Mouse (Mus musculus): Measurements from ENCODE around the gene Dxo. TPM values are rescaled to one million over a fixed set of nuclear protein-coding genes. Genes with fewer than 3 reads are reported as not detected.
"Not testable (repeated sequence)": the region's sequence is repeated elsewhere in the genome, so short reads cannot be mapped to it uniquely, and the experiment has no call there.

The Dxo gene
- polyA plus RNA-seq (2015; fragmentation: Nextera tagmentation; extraction: Ambion mirVana): 48.8 and 53.3 TPM in 2 replicates

GRCm38 (mm10) chr17:34836856-34837221, at the start of gene Dxo, which contains the start of gene Stk19:
TSS of gene Dxo (plus strand) at chr17:34837019.
TSS of gene Stk19 (minus strand) at chr17:34836945.
- peak; percentile 96 for DNase-seq (ENCODE audit: low spot score)

- DNase-seq (ENCODE audit: low spot score): no peak
Measured at GRCm38 (mm10) chr17:34795016-34795415, 41.8 kb upstream of the Dxo start.

- DNase-seq (ENCODE audit: low spot score): peak; percentile 15
Measured at GRCm38 (mm10) chr17:34795633-34796032, 41.2 kb upstream of the Dxo start.

DNA sequence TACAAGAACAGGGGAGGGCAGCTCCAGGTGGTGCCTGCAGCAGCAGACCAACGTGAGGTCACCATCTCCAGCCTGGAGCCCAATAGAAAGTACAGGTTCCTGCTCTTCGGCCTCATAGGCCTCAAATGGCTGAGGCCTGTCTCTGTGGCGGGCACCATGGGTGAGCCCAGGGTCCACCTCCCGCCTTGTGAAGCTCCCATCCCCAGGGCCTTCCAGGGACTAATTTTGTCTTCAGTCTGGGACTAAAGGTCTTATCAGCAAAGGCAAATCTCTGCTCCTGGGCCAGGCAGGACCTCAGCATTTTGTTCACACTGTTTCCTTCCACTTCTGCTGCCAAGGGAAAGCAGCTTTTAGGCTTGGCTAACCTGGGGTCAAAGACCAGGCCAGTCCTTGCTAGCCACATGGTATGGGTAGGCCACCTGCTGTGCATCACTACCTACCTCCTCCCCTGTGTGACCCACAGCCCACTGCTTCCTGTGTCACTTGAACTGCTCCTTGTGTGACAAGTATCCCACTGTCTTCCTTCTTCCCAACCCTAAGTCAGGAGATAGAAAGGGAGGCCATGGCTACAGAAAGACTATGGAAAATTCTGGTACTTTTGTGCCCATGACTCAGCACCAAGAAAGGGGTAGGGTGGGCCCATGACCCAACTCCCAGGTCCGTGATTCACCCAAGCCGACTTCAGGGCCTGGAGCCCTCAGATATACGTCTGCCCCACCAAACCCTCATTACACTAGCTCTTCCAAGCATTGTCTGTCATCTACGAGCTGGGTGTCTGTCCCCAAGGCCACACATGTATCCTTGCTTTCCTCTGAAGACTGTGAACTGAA, 40.3 kb upstream of the Dxo start:
- DNase-seq (ENCODE audit: low spot score): no peak

DNA sequence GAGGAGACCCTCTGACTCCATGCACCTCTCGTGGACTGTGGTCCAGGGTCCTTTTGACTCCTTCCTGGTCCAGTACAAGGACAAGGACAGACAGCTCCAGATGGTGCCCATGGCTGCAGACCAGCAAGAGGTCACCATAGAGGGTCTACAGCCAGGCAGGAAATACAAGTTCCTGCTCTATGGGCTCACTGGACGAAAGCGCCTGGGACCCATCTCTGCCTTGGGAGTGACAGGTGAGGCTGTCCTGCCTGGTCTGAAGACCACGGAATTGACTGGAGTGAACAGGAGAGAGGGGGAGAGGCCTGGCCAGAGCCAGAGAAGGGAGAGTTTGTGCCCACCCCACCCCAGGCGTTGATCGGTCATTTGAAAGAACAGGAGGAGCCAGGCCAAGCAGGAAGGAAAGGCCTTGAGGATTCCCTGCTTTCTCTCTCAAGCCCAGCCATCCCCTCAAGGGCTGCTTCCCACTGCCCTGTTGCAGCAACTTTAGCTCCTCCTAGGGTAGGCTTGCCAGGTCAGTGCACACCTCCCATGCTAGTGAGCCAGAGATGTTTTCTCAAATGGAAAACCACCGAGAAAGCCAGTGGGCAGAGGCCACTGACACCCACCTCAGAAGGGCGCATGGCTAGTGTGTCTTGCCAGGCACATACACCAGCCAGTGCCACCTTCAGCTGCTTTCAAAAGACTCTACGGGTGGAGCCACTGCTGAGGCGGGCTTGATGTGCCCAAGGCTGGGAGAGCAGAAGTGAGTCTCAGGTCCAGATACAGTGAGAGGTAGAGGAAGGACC, 39.4 kb upstream of the Dxo start:
- DNase-seq (ENCODE audit: low spot score): not testable (repeated sequence)

GRCm38 (mm10) chr17:34798071-34798470, 38.7 kb upstream of the Dxo start:
- not testable (repeated sequence) for DNase-seq (ENCODE audit: low spot score)

DNA sequence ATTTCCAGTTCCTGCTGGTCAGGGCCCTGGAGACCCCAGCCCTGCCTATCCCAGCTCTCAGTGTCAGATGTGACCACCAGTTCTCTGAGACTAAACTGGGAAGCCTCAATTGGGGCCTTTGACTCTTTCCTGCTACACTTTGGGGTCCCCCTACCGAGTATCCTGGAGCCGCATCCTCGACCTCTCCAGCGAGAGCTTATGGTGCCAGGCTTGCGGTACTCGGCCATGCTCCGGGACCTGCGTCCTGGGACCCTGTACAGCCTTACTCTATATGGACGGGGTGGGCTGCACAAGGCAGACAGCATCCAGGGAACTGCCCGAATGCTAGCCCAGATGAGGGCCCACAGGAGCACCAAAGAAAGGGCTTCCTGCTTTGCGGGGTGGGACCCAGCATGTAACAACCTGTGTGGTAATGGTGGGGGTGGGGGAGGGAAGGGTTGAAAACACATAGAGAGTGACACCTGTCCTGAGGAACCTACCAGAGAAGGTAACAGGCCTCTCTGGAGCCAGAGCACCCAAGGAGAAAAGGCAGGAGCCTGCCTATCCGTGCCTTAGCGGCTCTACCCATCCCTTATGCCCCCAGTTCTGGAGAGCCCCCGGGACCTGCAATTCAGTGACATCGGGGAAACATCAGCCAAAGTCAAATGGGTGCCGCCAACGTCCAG, 37.8 kb upstream of the Dxo start:
- DNase-seq (ENCODE audit: low spot score): no peak

DNA sequence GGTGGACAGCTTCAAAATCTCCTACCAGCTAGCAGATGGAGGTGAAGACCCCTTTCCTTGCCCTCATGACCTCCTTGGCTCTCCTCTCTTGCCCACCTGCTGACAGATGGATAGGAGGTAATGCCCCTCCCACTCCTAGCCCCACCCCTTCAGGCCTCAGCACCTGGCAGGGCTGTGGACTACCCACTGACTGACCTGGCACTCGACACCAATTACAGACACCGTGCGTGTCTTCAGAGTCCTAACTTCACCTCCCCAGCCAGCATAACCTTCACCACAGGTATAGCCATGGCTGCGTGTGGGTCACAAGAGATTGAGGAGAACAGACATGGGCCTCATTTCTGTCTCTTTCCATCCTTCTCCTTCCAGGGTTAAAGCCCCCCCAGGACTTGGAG, 37.3 kb upstream of the Dxo start:
- DNase-seq (ENCODE audit: low spot score): no peak

GRCm38 (mm10) chr17:34800781-34801305, 36.0 kb upstream of the Dxo start:
- not testable (repeated sequence) for DNase-seq (ENCODE audit: low spot score)

DNA sequence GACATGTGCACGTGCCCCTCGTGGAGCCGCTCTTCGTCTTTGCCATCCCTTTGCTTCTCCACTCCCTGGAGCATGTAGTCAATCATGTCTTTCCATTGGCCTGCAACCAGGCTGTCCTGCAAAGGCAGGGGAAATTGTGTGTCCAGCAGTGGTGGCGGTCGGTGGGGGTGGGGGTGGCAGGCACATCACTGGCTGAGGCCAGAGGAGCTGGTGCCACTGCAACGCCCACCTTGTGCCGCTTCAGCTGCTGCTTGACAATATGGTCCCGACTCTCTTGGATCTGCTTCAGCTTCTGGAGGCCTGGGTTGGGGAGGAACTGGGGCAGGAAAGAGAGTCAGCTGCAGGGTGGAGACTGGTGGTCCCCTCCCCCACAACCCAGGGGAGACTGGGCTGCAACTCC, 34.1 kb upstream of the Dxo start:
- not testable (repeated sequence) for DNase-seq (ENCODE audit: low spot score)

DNA sequence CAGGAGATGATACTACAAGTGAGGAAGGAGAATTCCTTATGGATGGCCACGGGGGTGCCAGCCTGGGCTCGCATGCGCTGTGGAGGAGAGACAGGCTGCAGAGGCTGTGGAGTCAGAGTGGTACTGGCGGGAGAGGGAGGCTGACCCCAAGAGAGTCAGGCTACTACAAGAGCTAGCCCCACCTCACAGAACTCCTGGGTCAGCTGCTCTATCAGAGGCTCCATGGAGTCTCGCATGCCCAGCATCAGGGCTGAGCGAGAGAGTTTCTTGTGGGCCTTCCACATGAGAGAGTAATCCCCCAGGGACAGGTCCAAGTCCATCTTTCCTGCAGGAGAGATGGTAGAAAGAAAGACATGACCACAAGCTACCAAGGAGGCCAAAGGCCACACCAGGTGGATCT, 33.5 kb upstream of the Dxo start:
- DNase-seq (ENCODE audit: low spot score): not testable (repeated sequence)

- not testable (repeated sequence) for DNase-seq (ENCODE audit: low spot score)
Measured at GRCm38 (mm10) chr17:34804301-34804700, 32.5 kb upstream of the Dxo start, which contains the start of gene Cyp21a1. TSS of gene Cyp21a1 (minus strand) at chr17:34804561.

DNA sequence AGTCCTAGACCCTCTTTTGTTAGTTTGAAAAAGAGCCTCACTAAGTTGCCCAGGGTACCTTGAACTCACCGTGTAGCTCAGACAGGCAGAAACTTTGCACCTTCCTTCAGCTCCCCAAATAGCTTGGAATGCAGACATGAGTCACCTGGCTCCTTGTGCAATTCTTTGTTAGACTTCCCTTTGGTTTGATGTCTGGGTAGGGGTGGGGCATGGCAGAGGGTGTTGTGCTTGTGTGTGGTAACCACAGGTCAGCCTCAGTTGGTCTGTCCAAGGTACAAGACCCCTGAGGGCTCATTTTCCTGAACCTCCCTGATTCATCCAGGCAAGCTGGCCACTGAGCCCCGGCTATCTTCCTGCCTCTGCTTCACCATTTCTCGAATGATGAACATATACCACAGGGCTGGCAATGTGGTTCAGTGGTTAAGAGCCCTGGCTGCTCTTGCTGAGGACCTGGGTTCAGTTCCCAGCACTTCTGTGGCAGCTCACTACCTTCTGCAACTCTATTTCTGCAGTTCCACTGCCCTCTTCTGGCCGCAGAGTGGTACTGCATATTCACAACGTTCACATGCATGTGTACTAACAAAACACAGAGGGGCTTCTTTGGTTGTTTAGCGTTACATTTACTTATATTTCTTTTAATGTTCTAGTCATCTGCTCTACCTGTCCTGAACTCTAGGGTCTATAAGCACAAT, 31.8 kb upstream of the Dxo start:
- DNase-seq (ENCODE audit: low spot score): no peak

- DNase-seq (ENCODE audit: low spot score): no peak
Measured at GRCm38 (mm10) chr17:34807176-34807575, 29.6 kb upstream of the Dxo start.

- DNase-seq (ENCODE audit: low spot score): no peak
Measured at GRCm38 (mm10) chr17:34808599-34809205, 28.1 kb upstream of the Dxo start.

DNA sequence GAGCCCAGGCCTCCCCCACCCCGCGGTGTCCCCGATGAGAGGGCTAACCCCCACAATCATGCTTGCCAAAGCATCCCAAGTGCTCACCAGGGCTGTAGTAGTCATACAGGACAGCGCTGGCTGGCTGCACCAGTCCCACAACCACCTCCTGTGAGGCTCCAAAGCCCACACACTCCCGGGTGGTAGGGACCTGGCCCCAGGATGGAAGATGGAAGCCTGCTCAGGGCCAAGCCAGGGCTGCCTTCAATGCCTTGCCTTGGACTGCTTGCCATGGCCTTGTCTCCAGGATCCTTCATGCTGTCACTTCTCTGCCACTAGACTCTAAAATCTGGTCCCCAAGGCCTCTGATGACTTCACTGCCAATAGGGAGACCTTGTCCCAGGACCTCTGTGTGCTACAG, 26.4 kb upstream of the Dxo start:
- not testable (repeated sequence) for DNase-seq (ENCODE audit: low spot score)

DNA sequence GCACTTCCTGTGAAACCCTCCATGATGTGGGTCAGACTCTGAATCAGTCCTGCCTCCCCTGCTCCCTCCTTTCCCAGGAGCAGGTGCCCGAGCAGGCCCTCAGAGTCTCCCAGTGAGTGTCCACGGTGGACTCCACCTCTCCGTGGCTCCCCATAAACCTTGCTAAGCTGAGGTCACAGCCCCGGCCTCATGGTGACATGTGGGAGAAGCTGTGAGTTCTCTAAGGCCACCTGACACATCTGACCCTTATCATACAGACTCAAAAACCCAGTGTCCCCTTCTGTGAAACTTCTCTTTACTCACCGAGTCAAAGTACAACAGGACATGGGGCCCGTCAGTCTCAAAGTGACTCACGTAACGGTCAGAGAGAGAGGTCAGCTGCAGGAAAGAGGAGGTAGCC, 26.0 kb upstream of the Dxo start:
- DNase-seq (ENCODE audit: low spot score): not testable (repeated sequence)

- DNase-seq (ENCODE audit: low spot score): no peak
Measured at GRCm38 (mm10) chr17:34811275-34811674, 25.5 kb upstream of the Dxo start.

DNA sequence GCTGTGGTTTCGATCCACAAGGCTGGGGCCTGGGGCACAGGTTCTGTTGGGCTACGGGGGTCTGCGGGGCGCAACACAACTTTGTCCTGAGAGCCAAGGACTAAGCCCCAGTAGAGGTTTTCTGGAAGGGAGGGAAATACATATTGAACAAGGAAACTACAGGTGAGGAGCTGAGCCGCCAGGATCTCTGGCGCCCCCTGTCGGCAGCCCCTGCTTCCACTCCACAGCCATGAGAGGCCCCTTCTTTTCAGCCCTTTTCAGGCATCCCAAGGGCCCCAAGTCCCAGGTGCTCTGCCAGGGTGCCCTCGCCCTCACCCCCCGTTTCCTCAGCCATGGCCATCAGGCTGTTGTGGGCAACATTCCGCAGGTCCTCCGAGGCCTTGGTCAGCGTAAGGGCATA, 23.1 kb upstream of the Dxo start:
- DNase-seq (ENCODE audit: low spot score): peak; percentile 35

DNA sequence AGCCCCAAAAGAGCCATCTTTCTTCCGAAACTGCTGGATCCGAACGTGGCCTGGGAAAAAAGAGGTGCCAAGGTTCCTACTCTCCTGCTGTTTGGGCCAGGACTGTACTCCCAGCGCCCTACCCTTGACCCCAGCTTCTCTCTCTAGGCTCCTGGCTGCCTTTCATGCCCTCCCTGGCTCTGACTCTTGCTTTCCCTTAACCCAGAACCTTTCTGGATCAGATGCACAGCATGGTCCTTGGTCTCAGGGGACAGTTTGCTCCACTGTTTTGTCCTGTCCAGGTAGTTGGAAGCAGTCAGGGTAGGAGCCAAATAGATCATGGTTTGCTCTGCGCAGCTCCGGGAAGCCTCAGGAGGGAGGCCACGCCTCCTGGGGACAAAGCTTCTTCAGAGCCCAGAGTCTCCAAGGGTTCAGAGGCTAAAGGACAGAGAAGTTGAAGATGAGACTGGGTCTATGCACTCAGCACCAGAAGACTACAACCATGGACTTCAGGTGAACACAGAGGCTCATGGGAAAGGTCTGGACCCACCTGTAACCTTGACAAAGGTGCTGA, 21.9 kb upstream of the Dxo start:
- no peak for DNase-seq (ENCODE audit: low spot score)
